Mouse (Mus musculus): ENCODE data around the gene Tet3. TPM values are rescaled to one million over a fixed set of nuclear protein-coding genes. Genes with fewer than 3 reads are reported as not detected.

Gene Tet3
- total RNA-seq, 2 experiments from 2014 or later = 49.0 to 54.3 TPM

DNA sequence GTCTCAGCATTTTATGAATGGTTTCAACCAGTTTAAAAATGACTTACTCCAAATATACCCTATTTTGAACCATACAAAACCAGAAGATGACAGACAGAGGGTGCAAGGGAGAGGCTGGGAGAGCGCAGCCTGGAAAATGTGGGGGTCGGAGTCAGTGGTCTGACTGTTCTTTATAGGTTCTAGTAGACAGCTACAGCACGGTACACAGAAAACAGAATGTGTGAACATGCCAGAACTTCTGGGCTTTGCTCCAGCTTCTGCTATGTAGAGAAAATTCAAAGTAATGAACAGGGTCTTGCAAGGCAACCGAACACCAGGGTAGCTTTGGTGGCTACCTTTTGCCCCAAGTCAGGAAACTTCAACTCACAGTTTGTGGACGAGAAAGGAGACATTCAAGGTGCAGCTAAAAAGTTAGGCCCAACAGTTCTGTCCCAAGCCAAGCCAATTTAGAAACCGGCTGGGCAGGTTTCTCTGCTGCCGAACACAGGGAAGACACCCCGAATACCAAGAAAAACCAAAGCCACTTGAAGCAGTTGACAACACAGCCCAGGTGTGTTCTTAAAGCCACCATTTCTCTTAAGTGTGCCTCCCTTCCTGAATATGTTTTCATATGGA, 66.6 kb downstream of the Tet3 start:
- intact Hi-C loops (cut with DNase I) = no loop called here
- DNase-seq = peak; percentile 42 to 48

DNA sequence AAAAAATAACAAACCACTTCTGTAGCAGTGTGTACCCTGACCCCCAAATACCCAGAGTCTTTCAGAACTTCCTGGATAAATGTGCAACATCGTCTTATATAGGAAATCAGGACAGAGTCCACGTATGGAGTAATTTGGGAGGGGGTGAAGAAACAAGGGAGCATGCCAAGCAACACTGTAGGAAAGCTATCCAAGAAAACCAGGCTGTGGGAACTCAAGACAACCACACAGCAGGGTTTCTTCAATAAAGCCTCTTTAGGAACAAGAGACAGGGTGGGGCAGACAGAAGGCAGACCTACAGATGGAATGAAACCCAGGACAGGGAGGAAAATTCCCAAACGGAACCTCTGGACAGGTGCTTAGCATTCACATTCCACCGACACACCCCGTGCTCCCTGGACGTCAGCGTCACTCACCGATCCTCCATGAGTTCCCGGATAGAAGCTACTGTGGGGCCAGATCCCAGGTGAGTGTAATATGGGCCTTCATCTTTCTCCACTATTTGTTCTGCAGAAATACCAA, 73.3 kb downstream of the Tet3 start:
- DNase-seq = no peak
- intact Hi-C loops (cut with DNase I) = no loop called here

- intact Hi-C loops (cut with DNase I) = no loop called here
- DNase-seq = peak; percentile 68 to 80
These were observed 77.1 kb downstream of the Tet3 start for GRCm38 (mm10) chr6:83381510-83382491.

DNA sequence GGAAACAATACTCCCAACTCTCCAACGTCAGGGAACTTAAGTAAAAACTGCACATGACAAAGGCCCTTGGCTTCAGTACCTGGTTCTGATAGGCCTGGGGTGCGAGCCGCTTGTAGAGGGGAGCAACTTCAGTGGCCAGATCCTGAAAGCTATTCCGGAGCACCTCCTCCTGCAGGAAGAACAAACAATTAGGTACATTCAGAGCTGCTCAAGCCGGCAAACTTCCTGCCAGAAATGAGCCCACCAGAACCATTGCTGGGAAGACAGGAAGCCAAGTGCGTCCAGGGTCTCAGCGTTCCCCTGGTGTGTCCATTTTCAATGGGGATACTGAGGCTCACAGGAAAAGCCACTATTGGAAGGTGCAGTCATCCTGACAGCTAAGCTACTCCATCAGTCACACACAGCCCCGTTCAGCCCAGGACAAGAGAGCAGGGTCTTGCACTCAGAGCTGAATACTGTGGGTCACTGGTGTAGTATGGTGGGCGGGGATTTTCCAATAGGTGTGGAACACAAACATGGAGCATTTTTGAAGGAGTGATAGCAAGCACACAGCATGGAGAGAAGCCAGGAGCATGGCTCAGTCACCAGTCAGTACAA, 85.1 kb downstream of the Tet3 start:
- no peak for DNase-seq
- intact Hi-C loops (cut with DNase I) = no loop called here

GRCm38 (mm10) chr6:83371350-83371749, 87.5 kb downstream of the Tet3 start:
- no peak for DNase-seq
- intact Hi-C loops (cut with DNase I) = no loop called here

DNA sequence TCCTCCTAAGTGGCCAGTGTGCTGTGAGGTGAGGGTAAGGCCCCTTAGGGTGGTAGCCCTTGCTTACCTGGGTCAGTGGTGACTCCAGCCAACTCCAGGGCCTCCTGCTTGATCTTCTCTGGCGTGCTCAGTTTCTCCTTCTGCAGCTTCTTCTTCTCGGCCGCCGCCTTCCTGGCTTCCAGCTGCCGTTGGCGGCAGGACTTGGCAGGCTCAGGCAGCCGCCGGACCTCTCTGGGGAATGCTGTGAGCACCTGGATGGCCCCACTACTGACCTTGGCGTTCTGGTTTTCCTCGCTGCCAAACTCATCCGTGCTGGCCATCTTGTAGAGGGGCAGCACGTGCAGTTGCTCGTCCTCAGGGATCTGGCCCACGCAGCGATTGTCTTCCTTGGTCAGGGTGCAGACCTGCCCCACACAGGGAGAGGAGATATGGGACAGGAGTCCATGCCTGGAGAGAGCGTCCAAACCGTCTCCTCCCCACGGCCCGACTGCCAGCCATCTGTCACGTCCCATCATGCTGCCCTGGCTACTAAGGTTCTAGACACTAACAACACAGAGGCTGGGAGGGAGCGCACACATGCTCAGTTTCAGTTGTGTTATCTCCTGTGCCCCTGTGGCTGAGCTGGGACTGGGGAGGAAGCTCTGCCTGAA, 88.4 kb downstream of the Tet3 start:
- DNase-seq = no peak
- intact Hi-C loops (cut with DNase I) = no loop called here

DNA sequence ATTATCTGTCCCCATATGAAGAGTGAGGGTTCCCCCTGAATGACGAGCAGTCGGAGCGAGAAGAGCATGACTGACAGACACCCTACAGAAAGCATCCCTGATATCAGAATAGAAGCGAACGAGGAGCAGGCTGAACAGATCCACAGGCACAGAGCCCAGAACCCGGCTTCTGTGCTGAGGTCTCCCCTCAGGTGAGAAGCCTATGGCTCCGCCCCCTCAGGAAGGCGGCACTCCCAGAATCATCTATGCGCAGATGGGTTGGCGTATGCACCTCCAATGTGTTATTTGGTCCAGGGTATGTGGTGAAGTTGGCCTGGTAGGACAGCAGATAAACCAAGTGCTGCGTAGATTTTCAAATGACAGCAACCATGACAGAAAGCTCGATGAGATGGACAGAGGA, 95.8 kb downstream of the Tet3 start:
- intact Hi-C loops (cut with DNase I) = no loop called here
- no peak for DNase-seq

DNA sequence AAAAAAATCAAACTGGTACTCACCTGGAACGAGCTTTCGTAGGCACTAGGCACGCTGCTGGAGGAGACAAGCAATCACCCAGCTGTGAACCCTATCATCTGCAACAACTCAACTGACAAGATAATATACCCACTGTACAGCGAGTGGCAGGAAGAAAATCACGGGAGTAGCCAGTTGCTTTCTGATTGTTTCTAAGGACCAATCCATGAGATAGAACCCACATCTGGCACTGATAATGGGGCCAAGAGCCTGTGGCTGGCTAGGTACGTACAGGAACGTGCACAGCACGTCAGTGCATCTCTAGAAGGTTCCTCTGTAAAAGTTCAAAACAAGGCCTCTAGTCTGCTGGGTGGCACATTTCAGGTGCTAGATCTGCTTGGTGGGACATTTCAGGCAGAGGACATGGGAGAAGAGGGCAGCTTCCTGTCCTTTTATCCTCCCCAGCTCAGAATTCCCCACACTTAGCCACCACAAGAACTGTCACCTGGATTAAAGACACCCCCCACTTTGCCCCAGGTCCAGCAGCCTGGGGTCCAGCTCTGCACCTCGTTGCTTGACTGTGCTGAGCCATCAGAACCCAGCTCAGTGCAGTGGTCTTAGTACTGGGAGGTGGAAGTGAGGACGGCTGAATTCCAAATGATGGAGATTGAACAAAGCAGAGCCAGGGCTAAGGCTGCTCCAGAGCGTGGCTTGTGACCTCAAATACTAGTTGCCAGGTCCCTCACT, 97.2 kb downstream of the Tet3 start:
- intact Hi-C loops (cut with DNase I) = no loop called here
- no peak for DNase-seq

DNA sequence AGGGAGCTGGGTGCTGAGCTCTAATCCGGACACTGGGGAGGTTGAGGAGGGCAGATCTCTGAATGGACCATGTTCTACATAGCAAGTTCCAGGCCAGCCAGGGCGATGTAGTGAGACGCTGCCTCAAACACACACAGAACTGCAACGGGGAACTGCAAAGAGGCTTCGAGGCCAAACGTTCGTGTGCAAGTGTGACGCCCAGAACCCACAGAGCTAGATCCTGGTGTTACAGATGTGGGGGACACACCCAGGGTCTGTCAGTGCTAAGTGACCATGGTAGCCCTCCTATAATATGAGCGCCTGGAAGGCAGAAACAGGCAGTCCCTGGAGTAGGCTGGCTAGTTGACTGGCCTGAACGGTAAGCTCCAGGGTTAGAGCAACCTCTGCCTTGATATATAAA, 101.4 kb downstream of the Tet3 start:
- DNase-seq = no peak

DNA sequence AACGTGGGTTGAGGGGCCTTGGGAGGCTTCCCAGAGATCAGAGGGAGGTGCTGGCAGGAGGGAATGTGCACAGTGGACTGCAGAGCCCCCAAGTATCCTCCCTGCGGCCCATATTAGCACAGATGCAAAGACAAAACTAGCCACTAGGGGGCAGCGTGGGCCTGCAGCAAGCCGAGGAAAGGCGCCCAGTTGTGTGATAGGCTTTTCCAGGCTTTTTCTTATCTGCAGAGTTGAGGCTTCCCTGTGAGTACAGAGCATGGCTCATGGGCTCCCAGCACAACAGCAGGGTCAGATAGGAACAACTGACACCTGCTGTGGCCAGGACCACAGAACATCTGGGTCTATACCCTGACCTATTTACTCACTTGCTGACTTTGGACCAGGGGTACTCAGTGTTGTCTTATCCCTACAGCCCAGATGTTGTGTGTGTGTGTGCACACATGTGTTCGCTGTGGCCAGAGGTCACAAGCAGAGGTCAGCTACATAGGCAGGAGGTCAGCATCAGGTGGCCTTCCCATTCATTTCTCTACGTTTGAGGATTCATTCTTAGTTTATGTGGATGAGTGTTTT, 102.2 kb downstream of the Tet3 start:
- intact Hi-C loops (cut with DNase I) = loop anchor here (1.0 to 5.0 kb wide), 4 partner anchors 156 to 316 kb away; no protein-coding TSS in a partner anchor
- peak; percentile 87 to 95 for DNase-seq

More for the DNA sequence above, 101.4 kb downstream of the Tet3 start:
- intact Hi-C loops (cut with DNase I) = loop anchor here (2.0 to 5.0 kb wide), 3 partner anchors 210 to 315 kb away; no protein-coding TSS in a partner anchor

DNA sequence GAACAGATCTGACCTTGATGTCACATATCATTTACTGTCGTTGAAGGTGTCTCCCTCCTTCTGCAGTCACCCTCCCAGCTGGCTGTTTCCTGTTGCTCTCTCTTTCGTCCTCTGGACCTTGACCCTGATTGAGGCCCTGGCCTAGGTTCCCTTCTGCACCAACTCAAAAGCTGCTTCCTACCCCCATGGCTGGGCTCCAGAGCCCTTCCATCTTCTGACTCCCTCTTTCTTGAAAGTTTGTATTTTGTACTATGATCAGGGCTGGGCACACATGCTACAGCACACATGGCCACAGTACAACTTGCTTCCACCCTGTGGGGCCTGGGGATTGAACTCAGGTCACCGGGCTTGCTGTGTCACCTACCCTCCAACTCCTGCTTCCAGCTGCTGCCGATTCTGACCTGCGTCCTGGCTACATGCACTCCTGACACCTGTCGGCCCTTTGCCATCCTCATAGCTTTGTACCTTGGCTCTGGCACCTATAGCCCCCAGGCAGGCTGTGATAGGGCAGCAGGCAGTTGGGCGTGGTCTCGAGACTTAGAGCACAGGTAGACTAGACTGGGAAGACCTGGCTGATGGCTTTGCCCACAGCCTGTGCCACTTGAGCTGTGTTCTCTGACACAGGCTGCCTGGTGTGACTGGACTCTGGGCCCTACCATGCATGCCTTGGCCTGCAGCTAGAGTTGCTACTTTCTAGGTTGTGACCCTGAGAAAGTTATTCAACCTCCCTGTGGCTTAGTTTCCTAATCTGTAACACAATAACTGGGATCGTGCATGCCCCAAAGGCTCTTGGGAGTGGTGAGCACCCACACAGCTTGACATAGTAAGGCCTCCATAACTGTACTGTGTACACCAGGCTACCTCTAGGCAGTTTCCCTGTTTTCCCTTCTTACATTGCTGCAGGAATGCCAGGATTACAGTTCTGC, 103.8 kb downstream of the Tet3 start:
- no peak for DNase-seq
- intact Hi-C loops (cut with DNase I) = loop anchor here (5.0 kb wide), 2 partner anchors 212 to 262 kb away; no protein-coding TSS in a partner anchor

GRCm38 (mm10) chr6:83352666-83353410, 106.0 kb downstream of the Tet3 start:
- intact Hi-C loops (cut with DNase I) = no loop called here
- DNase-seq = no peak

DNA sequence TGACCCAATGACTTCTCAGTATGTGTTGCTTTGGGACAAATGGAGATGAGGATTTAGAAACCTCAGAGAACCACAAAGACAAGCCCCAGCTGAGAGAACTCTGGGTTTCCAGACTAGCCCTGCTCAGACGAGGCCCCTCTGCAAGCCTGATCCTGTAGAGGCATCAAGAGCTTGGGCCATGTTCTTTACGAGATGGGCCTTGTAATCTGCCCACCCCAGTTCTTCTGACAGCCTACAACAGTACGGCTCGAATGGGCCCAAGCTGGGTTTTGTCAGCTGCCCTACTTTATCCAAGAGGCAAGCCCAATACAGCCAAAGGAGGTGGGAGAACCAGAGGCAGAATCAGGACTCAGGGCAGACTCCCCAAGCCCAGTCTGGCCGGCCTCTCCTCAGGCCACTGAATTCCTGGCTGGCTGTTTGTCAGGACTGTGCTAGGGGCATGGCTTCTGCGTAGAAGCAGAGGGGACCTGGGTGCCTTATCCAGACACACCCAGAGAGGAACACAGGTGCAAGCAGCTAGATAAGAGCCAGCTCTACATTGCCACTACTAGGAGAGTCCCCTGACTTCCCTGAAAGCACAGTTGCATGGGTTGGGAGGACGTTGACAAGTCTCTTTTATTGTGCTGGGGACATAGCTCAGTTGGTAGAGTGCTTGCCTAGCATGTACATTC, 107.3 kb downstream of the Tet3 start:
- no peak for DNase-seq
- intact Hi-C loops (cut with DNase I) = no loop called here

DNA sequence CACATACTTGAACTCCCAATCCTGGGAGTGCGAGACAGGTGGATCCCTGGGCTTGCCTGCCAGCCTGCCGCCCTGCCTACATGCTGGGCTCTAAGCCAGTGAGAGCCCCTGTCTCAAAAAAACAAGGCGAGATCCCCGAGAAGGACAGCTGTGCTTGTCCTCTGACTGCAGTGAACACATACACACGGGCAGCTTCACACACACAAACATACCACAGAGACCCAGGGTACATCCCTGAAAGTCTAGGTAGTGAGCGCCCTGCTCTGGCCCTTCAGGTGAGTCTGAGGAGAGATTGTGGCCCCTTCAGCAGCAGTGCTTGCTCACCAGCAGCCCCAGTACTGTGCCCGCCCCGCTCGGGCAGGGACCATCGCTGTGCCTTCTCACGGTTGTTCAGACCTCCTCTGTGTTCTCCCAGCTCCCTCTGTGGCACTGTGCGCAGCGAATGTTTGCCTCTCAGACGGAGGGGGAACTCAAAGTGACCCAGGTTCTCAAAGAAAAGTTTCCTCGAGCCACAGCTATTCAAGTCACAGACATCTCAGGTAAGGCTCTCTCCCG, 108.0 kb downstream of the Tet3 start:
- intact Hi-C loops (cut with DNase I) = no loop called here
- DNase-seq = no peak

GRCm38 (mm10) chr6:83350172-83350571, 108.7 kb downstream of the Tet3 start:
- intact Hi-C loops (cut with DNase I) = no loop called here
- no peak for DNase-seq

- intact Hi-C loops (cut with DNase I) = no loop called here
- DNase-seq = peak; percentile 93 to 95
These were observed 109.5 kb downstream of the Tet3 start for GRCm38 (mm10) chr6:83349274-83349958.

Measured in heart, postnatal 10 days (tissue).